Mouse (Mus musculus): ENCODE measurements around the gene Pou5f1. TPM values are rescaled to one million over a fixed set of nuclear protein-coding genes. Genes with fewer than 3 reads are reported as not detected.

Pou5f1 gene
- polyA plus RNA-seq, 1 experiment from 2014 or later, result not detected

DNA sequence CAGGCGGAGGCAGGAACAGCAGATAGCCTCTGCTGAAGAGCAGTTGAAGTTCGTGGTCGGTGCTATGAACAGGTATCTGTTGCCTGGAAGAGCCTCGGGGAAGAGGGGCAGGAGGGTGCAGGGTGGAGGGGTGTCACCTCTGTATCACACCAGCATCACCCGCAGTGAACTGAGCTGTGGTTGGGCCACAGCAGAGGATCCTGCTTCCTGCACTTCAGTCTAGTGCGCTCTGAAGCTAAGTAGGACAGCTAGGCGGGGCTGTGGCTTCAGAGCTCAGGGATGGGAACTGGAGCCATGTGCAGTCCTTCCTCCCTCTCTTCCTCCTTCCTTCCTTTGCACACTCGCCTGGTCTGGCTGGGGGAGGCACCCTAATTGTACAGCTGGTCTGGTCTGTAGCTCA, 20.8 kb downstream of the Pou5f1 start:
- no peak overlapping the region for H3K4me2 ChIP-seq
- no peak for DNase-seq
- H3K36me3 ChIP-seq (ENCODE audit: insufficient read depth), result peaks cover 77% of the 10 kb centered on the region
- H3K4me3 ChIP-seq (ENCODE audit: low read depth, low read length), result no peak overlapping the region
- H3K4me1 ChIP-seq (ENCODE audit: insufficient read depth), result no peaks in the 10 kb centered on the region
- no peak overlapping the region for H3K27ac ChIP-seq (ENCODE audit: low read depth)
- TF ChIP-seq CTCF (IDR thresholded peaks at IDR 0.05; ENCODE audit: low read depth), result no peak
- no peak for ATAC-seq (ENCODE audit: insufficient read depth)
- no peak overlapping the region for H3K9ac ChIP-seq
- WGBS, result 74% methylated on average over 8 of the region's 8 CpGs
- no peaks in the 10 kb centered on the region for H3K9me3 ChIP-seq (ENCODE audit: low read depth, low read length)
- H3K27me3 ChIP-seq (ENCODE audit: insufficient read depth, low read length), result no peaks in the 10 kb centered on the region

DNA sequence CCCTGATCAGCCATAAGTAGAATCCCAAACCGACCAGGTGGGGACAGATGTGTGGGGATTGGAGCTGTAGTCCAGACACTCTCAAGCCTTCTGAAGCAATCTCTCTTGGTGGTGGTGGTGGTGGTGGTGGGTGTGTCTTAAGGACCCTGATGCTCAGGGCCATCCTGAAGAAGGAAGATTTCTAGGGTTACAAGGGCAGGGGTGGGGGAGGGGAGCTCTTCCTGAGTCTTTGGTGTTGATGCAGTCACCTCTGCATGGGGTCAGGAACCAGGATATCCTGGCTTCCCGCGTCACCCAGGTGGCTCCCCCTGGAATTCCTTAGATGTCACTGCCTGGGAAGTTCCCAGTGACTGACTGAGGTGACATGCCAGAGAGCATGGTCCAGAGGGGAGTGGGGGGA, 26.5 kb downstream of the Pou5f1 start:
- no peak overlapping the region for H3K27ac ChIP-seq (ENCODE audit: low read depth)

DNA sequence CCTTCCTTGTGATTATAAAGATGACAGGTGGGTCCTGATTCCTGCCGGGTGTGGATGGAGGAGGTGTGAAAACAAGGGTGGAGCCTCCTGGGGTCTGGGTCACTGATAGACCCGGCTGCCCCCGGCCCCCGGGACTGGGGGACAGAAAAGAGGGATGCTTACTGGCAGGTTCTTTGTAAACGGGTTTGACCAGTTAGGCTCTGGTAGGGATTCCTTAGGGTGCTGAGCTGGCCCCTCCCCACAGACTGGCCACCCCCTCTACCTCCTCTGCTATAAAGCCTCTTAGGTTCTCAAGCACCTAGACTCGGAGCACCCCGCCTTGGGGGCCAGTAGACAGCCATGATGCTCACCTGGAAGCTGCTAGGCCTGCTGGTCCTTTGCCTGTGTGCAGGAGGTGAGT, 27.1 kb downstream of the Pou5f1 start, which contains the start of gene Psors1c2:
TSS of gene Psors1c2 (plus strand) at position 301 of the 400 bp plus-strand sequence.
- H3K9me3 ChIP-seq (ENCODE audit: low read depth, low read length), result no peaks in the 10 kb centered on the region
- H3K36me3 ChIP-seq (ENCODE audit: insufficient read depth), result peaks cover 25% of the 10 kb centered on the region
- H3K27ac ChIP-seq (ENCODE audit: low read depth), result no peak within 1 kb of the TSS
- DNase-seq (no peak), ATAC-seq (ENCODE audit: insufficient read depth) (peak; percentile 17; the same call in 1 of the 2 replicates)
- H3K9ac ChIP-seq, result no peak within 1 kb of the TSS
- no peak within 1 kb of the TSS for H3K4me3 ChIP-seq (ENCODE audit: low read depth, low read length)
- WGBS, result 20% methylated on average over 7 of the region's 7 CpGs
- no peaks in the 10 kb centered on the region for H3K27me3 ChIP-seq (ENCODE audit: insufficient read depth, low read length)
- TF ChIP-seq CTCF (IDR thresholded peaks at IDR 0.05; ENCODE audit: low read depth), result no peak
- H3K4me2 ChIP-seq, result no peak within 1 kb of the TSS
- H3K4me1 ChIP-seq (ENCODE audit: insufficient read depth), result no peaks in the 10 kb centered on the region

More for the DNA sequence above, 26.5 kb downstream of the Pou5f1 start:
- H3K4me2 ChIP-seq, result no peak overlapping the region
- no peak overlapping the region for H3K4me3 ChIP-seq (ENCODE audit: low read depth, low read length)
- peaks cover 31% of the 10 kb centered on the region for H3K36me3 ChIP-seq (ENCODE audit: insufficient read depth)
- ATAC-seq (ENCODE audit: insufficient read depth) (no peak), DNase-seq (no peak)
- no peaks in the 10 kb centered on the region for H3K9me3 ChIP-seq (ENCODE audit: low read depth, low read length)
- H3K9ac ChIP-seq, result no peak overlapping the region
- 5% methylated on average over 3 of the region's 3 CpGs for WGBS
- no peak for TF ChIP-seq CTCF (IDR thresholded peaks at IDR 0.05; ENCODE audit: low read depth)
- no peaks in the 10 kb centered on the region for H3K27me3 ChIP-seq (ENCODE audit: insufficient read depth, low read length)
- no peaks in the 10 kb centered on the region for H3K4me1 ChIP-seq (ENCODE audit: insufficient read depth)

DNA sequence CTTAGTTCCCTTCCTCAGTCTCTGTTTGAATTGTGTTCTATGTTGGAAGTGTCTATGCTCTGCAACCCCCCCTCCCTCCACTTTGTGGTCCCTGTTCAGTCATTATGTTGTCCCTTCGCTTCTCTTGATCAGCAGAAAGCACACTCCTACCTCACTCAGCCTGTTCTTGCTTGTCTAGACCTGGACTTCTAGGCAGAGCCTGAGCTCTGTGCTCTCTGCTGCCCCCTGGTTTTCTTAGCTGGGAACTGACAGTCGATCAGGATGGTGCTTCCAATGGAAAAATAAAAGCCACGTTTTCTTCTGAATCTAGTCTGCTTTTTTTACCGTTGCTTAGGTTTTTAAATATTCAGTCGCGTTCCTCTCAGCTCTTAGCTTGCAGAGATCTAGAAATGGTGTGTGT, 28.5 kb downstream of the Pou5f1 start:
- H3K4me2 ChIP-seq, result no peak overlapping the region
- no peaks in the 10 kb centered on the region for H3K9me3 ChIP-seq (ENCODE audit: low read depth, low read length)
- no peak overlapping the region for H3K9ac ChIP-seq
- peak; percentile 71 for ATAC-seq (ENCODE audit: insufficient read depth)
- peaks cover 11% of the 10 kb centered on the region for H3K36me3 ChIP-seq (ENCODE audit: insufficient read depth)
- no peaks in the 10 kb centered on the region for H3K27me3 ChIP-seq (ENCODE audit: insufficient read depth, low read length)
- peak; percentile 92 for DNase-seq
- peak; percentile 95 for TF ChIP-seq CTCF (IDR thresholded peaks at IDR 0.05; ENCODE audit: low read depth)
- no peak overlapping the region for H3K27ac ChIP-seq (ENCODE audit: low read depth)
- H3K4me3 ChIP-seq (ENCODE audit: low read depth, low read length), result no peak overlapping the region
- no peaks in the 10 kb centered on the region for H3K4me1 ChIP-seq (ENCODE audit: insufficient read depth)
- 11% methylated on average over 6 of the region's 6 CpGs for WGBS

DNA sequence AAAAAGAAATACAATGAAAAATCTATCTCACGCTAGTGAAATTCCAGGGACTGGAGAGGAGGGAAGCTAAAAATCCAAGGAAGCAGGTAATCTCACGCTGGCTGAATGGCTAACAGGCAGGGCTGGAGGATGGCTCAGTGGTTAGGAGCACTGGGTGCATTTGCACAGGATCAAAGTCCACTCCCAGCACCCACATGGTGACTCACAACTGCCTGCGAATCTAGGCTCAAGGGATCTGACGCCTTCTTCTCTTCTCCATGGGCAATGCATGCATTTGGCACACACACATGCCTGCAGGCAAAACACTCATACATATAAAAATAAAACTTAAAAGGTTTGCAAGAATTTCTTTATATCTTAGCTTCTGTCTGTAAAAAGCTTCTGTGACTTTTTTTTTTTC, 31.6 kb downstream of the Pou5f1 start:
- Histone ChIP-seq H3K27me3 (ENCODE audit: insufficient read depth, low read length) (no peaks in the 10 kb centered on the region), H3K27ac (ENCODE audit: low read depth) (no peak overlapping the region), H3K36me3 (ENCODE audit: insufficient read depth) (no peaks in the 10 kb centered on the region), H3K9ac (no peak overlapping the region), H3K4me3 (ENCODE audit: low read depth, low read length) (no peak overlapping the region), H3K4me2 (no peak overlapping the region), H3K4me1 (ENCODE audit: insufficient read depth) (no peaks in the 10 kb centered on the region), H3K9me3 (ENCODE audit: low read depth, low read length) (no peaks in the 10 kb centered on the region)
- 75% methylated on average over 4 of the region's 4 CpGs for WGBS
- no peak for TF ChIP-seq CTCF (IDR thresholded peaks at IDR 0.05; ENCODE audit: low read depth)
- no peak for DNase-seq
- no peak for ATAC-seq (ENCODE audit: insufficient read depth)

DNA sequence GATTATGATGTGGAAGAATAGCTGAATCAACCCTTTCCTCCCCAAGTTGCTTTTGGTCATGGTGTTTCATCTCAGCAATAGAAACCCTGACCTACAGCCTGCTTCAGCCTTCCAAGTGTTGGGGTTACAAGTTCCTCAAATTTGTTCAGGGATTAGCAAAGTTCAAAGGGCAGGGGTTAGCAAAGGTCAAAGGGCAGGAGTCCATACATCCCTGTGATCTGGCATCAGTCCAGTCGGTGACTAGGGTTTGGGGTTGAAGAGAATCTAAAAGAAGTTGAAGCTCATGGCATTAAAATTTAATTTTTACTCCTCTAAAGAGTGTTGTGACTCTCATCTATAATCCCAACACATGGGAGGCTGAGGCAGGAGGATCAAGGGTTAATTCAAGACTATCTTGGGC, 32.7 kb downstream of the Pou5f1 start:
- H3K36me3 ChIP-seq (ENCODE audit: insufficient read depth), result no peaks in the 10 kb centered on the region
- ATAC-seq (ENCODE audit: insufficient read depth) (no peak), DNase-seq (no peak)
- H3K4me2 ChIP-seq, result no peak overlapping the region
- H3K4me1 ChIP-seq (ENCODE audit: insufficient read depth), result no peaks in the 10 kb centered on the region
- H3K27ac ChIP-seq (ENCODE audit: low read depth), result no peak overlapping the region
- no peaks in the 10 kb centered on the region for H3K9me3 ChIP-seq (ENCODE audit: low read depth, low read length)
- TF ChIP-seq CTCF (IDR thresholded peaks at IDR 0.05; ENCODE audit: low read depth), result no peak
- no peaks in the 10 kb centered on the region for H3K27me3 ChIP-seq (ENCODE audit: insufficient read depth, low read length)
- no peak overlapping the region for H3K4me3 ChIP-seq (ENCODE audit: low read depth, low read length)
- no peak overlapping the region for H3K9ac ChIP-seq
- WGBS, result 71% methylated on average over 1 of the region's 1 CpGs

DNA sequence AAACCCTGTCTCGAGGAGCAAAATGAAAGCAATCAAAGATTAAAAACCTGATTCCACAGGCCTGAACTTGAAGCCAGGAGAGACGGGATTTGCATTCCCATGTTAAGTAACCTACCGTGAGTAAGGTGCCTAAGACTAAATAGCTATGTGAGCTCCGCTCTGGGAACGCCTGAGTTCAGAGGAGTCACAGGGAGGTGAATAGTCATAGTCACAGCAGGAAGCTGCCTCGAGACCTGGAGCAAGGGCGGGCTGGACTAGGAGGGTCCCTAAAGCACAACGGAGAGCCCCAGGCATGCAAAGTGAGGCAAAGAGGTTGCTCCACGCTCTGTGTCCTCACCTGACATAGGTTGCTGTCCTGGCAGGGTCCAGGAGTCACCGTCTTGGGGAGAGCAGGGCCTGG, 33.7 kb downstream of the Pou5f1 start:
- Histone ChIP-seq H3K36me3 (ENCODE audit: insufficient read depth) (no peaks in the 10 kb centered on the region), H3K9me3 (ENCODE audit: low read depth, low read length) (no peaks in the 10 kb centered on the region), H3K4me2 (no peak overlapping the region), H3K4me1 (ENCODE audit: insufficient read depth) (no peaks in the 10 kb centered on the region), H3K9ac (no peak overlapping the region), H3K27me3 (ENCODE audit: insufficient read depth, low read length) (no peaks in the 10 kb centered on the region), H3K27ac (ENCODE audit: low read depth) (no peak overlapping the region), H3K4me3 (ENCODE audit: low read depth, low read length) (no peak overlapping the region)
- TF ChIP-seq CTCF (IDR thresholded peaks at IDR 0.05; ENCODE audit: low read depth), result no peak
- ATAC-seq (ENCODE audit: insufficient read depth), result no peak
- no peak for DNase-seq
- 55% methylated on average over 10 of the region's 10 CpGs for WGBS

All from lung, embryonic 14.5 days (tissue).